Mouse (Mus musculus): ENCODE measurements around the gene Pde7b. TPM values are rescaled to one million over a fixed set of nuclear protein-coding genes. Genes with fewer than 3 reads are reported as not detected.

Gene Pde7b
- 7.0 and 7.9 TPM in 2 replicates for polyA plus RNA-seq (2012; rRNA removed)

DNA sequence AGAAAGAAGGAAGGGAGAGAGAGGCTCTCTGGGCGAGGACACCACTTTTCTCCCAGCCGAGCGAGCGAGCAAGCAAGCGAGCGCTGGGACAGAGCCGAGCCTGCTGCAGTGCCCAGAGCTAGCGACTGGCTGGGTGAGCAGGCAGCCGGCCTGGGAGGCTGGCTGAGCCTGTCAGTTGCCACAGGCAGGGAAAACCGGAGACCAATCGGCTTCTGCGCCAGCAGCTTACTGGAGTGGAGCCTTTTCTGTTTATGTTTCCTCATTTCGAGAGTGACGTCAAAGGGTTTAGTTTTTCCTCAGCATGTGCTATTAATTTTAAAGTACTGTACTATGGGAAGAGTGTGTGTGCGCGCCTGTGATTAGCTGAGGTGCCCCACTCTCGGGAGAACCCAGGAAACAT is at the start of gene Pde7b:
TSS of gene Pde7b (minus strand) at position 173 of the 400 bp plus-strand sequence.
- DNase-seq (ENCODE audit: low read depth) = peak; percentile 8

- no peak for DNase-seq (ENCODE audit: low read depth)
Observed at GRCm38 (mm10) chr10:20772056-20772455, 47.2 kb upstream of the Pde7b start.

GRCm38 (mm10) chr10:20770418-20770888 is 45.6 kb upstream of the Pde7b start:
- DNase-seq (ENCODE audit: low read depth) = no peak

DNA sequence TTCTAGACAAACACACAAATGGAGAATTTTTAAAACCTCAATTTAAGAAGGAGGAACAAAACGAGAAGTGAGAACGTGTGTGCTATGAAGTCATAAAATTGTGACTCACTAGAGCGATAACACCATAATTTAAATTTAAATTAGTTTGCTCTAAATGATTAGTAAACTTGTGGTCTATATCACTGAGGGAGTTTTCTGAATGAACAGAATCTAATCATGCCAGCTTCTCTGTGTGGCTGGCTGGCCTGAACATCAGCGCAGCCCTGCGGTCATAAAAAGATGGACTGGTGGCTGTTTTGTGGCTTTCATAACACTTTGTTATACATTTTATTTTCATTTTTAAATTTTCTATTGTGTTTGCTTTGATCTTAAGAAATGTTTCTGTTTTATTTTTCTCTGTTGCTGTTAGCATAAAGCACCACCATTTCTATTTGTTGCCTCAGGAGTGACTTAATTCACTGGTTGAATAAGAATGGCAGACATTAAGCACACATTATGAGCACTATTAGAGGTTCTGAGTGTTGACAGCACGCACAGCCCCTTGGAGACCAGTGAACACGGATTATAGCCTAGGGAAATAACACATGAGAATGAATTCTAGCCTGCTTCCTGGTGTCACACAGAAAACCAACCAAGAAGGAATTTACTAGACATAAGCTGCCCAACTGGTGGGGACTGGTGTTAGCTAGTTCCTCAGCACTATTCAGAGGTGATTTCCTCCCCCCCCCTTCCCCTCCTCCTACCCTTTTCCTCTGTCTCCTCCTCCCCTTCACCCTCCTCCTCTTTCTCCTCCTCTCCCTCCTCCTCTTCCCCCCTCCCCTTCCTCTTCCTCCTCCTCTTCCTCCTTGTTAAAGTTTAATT is 44.9 kb upstream of the Pde7b start:
- no peak for DNase-seq (ENCODE audit: low read depth)

DNA sequence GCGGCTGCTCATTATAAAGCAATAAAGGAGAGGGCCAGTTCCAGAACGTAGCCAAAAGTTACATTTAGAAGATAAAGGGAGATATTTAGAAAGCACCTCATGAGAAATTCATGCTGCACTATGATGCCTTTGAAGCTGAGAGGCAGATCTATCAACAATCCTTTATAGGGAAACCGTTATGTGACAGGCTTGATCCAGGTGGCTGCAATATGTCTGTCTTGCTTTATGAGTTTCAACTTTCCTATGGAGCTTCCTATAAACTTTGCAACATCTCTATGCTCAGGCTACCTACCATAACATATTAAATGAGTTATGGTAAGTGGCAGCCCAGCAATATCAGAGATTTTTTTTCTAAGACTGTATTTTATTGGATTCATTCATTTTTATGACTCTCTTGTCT is 39.5 kb upstream of the Pde7b start:
- no peak for DNase-seq (ENCODE audit: low read depth)

DNA sequence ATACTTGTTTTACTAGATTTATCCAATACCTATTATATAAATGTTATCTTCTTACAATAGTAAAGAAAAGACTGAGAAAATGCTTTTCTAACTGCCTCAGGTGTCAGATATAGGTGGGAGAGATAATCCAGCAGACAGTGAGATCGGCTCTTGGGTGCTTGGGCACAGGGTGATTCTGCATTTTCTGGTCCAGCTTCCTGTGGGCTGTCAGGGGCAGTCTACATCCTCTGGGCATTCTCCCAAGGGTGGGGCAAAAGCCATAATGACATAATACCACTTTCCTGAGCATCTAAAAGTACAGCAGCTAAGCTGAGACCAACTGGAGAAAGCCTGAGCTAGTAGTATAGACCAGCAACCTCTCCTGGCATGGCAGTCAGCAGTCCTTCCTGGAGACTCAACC is 34.1 kb upstream of the Pde7b start:
- DNase-seq (ENCODE audit: low read depth) = no peak

DNA sequence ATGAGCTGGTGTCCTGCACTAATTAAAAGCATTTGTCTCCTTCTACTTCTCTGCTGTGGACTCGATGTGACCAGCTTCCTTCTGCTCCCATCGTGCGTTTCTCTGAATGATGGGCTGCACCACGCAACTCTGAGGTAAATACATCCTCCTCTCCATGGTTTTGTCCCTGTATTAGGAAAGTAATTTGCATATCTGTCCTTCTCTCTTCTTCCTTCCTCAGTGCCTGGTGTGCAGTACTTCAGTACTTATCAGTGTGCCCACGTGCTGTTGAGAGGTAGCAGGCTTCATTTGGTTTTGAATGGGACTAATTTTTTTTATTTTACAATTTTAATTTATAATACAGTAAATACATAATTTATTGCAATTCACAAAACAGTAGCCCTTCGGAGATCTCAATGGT is 33.4 kb upstream of the Pde7b start:
- DNase-seq (ENCODE audit: low read depth) = no peak

DNA sequence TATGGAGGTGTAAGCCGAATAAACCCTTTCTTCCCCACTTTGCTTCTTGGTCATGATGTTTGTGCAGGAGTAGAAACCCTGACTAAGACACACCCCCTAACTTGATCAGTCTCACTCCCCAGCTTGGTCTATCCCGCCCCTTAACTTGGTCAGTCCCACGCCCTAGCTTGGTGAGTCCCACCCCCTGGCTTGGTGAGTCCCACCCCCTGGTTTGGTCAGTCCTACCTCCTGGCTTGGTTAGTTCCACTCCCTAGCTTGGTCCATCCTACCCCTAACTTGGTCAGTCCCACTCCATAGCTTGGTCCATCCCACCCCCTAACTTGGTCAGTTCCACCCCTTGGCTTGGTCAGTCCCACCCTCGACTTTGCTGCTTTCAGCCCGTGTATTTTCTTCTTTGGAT is 31.3 kb upstream of the Pde7b start:
- no peak for DNase-seq (ENCODE audit: low read depth)

- no peak for DNase-seq (ENCODE audit: low read depth)
Observed at GRCm38 (mm10) chr10:20752883-20753282, 28.0 kb upstream of the Pde7b start.

- DNase-seq (ENCODE audit: low read depth) = no peak
Observed at GRCm38 (mm10) chr10:20750642-20751251, 25.9 kb upstream of the Pde7b start.

DNA sequence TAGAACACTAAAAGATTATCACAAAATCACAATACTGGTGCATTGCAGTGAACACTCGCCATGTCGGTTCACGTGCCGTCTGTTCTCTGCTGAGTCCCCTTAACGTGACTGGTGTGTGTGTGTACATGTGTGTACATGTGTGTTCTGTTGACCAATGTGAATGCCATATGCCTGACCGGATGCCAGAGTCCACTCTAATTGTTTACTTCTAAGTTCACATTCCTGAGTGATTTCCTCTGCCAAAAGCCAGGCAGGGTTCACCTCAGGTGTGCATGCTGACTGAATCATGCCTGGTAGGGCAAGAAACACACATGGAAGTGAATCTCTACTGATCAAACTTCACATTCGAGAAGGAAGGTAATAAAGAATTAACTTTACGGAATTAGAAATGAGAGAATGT is 24.1 kb upstream of the Pde7b start:
- DNase-seq (ENCODE audit: low read depth) = no peak

GRCm38 (mm10) chr10:20747229-20747628 is 22.4 kb upstream of the Pde7b start:
- DNase-seq (ENCODE audit: low read depth) = no peak

DNA sequence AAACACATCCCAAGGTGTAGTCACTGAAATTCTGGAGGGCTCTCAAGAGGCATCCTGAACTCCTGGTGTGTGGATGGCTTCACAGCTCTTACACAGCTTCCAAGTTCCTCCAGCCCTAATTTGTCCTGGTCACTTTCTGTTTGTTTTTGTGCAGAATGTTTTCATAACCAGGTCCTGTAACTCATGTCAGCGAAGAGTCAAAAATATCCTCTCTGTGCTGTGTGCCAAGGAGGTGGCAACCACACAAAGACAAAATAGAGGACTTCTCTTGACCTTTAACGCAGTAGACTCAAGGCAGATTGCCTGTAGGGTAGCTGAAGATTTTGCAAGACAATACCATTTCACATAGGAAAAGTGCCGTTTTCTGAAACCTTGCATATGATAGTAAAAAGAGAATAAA is 14.9 kb upstream of the Pde7b start:
- DNase-seq (ENCODE audit: low read depth) = no peak

DNA sequence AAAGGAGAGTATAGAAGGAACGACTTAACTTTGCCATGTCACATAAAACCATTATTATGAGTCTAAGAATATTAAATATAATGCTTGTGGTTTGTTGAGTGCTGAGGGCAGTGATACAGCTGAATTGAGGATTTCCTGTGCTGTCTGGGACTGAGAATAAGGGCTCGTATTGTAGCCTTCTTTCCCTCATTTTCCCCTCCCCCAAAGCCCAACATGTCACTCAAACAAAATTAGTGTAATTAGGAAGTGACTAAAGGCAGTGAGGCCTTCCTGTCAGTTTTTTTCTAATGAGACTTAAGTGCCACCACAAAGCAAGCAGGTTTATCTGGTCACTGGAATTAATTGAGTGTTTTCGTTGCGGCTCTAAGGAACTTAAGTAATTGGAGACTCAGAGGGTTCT is 12.3 kb upstream of the Pde7b start:
- DNase-seq (ENCODE audit: low read depth) = no peak

DNA sequence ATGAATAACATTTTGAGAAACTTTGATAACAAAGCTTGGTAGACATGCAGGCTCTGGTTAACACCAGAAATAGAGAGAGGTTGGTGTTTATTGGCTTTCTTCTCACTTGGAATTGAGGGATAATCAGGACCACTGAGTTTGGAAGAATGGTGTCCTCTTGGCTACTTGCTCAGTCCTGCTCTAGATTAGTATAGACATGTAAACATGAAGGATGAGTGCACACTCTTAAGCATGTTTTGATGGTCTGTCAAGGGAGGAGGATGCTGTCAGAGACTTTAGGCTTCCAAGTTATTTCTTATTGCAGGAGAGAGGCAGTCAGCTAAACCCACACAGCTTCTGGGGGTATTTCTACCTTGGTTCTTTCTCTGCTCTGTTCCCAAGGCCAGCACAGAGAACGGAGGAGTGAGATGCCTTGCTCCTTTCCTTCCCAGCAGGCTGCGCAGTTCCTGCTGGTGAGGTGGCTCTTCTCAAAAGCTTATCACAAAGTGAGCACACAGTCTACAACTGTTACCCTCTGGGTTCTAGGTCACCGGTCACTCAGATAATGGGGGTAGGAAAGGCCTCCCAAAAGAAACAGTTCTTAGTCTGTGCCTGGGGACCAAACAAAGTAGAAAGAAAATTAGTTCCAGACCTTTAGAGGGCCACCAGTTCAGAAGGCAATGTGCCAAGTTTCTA is 11.0 kb upstream of the Pde7b start:
- no peak for DNase-seq (ENCODE audit: low read depth)

- no peak for DNase-seq (ENCODE audit: low read depth)
Observed at GRCm38 (mm10) chr10:20733576-20733975, 8.7 kb upstream of the Pde7b start.

- no peak for DNase-seq (ENCODE audit: low read depth)
Observed at GRCm38 (mm10) chr10:20732180-20732579, 7.3 kb upstream of the Pde7b start.

- no peak for DNase-seq (ENCODE audit: low read depth)
Observed at GRCm38 (mm10) chr10:20730034-20730433, 5.2 kb upstream of the Pde7b start.

DNA sequence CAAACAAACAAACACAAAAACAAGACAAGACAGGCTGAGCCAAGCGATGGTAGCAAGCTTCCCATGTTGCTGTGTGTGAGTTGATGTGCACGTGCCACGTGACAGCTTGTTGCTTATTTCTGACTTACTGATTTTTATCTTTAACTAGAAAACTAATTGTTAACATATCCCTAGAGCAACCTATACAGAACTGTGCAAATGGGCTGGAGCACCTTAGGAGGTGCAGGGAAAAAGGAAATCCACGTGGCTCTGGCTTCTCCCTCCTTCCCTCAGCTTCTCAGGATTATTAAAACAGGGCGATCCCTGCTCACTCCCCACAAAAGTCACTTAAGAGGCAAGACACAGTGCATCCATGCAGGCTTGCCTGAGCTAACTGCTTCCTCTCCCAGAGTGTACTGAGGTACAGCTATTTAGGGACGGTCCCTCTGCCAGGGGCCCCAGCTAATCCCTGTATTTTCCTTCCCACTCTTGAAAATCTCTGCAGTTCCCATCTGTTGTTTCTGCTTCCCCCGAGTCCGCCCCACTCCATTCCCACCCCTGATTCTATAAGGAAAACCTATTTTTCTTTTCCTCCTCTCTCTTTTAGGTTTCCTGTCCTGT is 606 bp upstream of the Pde7b start:
- no peak for DNase-seq (ENCODE audit: low read depth)

DNA sequence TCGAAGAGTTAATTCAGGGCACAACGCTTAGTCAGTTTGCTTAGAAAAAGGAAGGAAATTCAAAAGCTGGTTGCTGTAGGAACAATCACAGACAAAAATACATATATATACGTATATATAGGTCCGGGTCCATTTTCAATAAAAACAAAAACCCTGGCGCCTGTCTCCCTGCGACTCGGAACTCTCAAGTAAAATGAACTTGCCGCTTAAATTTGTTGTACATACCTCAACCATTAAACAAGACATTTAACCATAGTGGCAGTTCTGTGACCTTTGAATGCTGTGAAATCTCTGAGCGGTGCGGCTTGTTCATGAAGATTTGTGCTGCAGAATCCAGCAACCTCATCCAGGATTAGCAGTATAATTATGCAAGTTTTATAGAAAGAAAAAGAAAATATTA is 427 bp downstream of the Pde7b start:
- DNase-seq (ENCODE audit: low read depth) = no peak

- DNase-seq (ENCODE audit: low read depth) = no peak
Observed at GRCm38 (mm10) chr10:20723962-20724361, 916 bp downstream of the Pde7b start.

- no peak for DNase-seq (ENCODE audit: low read depth)
Observed at GRCm38 (mm10) chr10:20723521-20723915, 1.4 kb downstream of the Pde7b start.
